Mouse (Mus musculus): ENCODE measurements around the gene Dusp16.

- TF ChIP-seq POLR2A (IDR thresholded peaks at IDR 0.05; ENCODE audit: low read depth, low read length) (no peak), CTCF (IDR thresholded peaks at IDR 0.05; ENCODE audit: extremely low read depth, insufficient read depth, insufficient read length, insufficient replicate concordance) (no peak)
These were observed 61.4 kb downstream of the Dusp16 start for GRCm38 (mm10) chr6:134730978-134731377.

All from spleen, adult 2 months (tissue).